ENCODE assay signal across 8 mouse cellular contexts in genomic region chr4:154334699-154335402, GRCm38 (mm10). TPM values are rescaled to one million over a fixed set of nuclear protein-coding genes. Genes with fewer than 3 reads are reported as not detected.
A peak's percentile ranks its signal among the peaks of the same experiment; 100 is the strongest.
DNase-seq lines count a peak whose midpoint lies in the region; ATAC-seq and TF ChIP-seq lines count a peak whose summit lies in the region.

No protein-coding gene starts in this region.

- peak overlapping the region; percentile 39 for H3K9ac ChIP-seq in heart, embryonic 16.5 days (ENCODE audit: low read length)
- peak overlapping the region; percentile 23 for H3K9ac ChIP-seq in liver, adult 2 months (ENCODE audit: low read depth, low read length)
- H3K9ac ChIP-seq in neural tube, embryonic 11.5 days (ENCODE audit: low read length), result no peak overlapping the region

- H3K4me2 ChIP-seq in heart, embryonic 16.5 days (ENCODE audit: low read depth, low read length), result peak overlapping the region; percentile 41
- H3K4me2 ChIP-seq in neural tube, embryonic 11.5 days (ENCODE audit: low read depth), result peak overlapping the region; percentile 18

- H3K79me2 ChIP-seq in liver, adult 2 months (ENCODE audit: control insufficient read depth, insufficient read depth, low read length), result no peaks in the 10 kb centered on the region

- H3K4me3 ChIP-seq in cortical plate, adult 2 months (ENCODE audit: insufficient read depth, low read length), result peak overlapping the region; percentile 35
- H3K4me3 ChIP-seq in heart, embryonic 16.5 days (ENCODE audit: low read length), result peak overlapping the region; percentile 29
- peak overlapping the region; percentile 46 for H3K4me3 ChIP-seq in liver, adult 2 months (ENCODE audit: insufficient read depth, low read depth, low read length)
- H3K4me3 ChIP-seq in neural tube, embryonic 11.5 days (ENCODE audit: low read depth, low read length), result no peak overlapping the region

- ATAC-seq in heart, embryonic 16.5 days (replicated peaks; ENCODE audit: extremely low read depth, insufficient read depth, low FRiP score), result no peak
- ATAC-seq in neural tube, embryonic 11.5 days (ENCODE audit: insufficient read depth, low FRiP score, low TSS enrichment), result no peak

- DNase-seq in CD4-positive helper T cell, adult 2 months (ENCODE audit: low read depth, low spot score), result peak; percentile 75
- DNase-seq in T-cell, adult 2 months (ENCODE audit: low spot score), result peak; percentile 43
- DNase-seq in liver, adult 2 months (ENCODE audit: extremely low read depth, low read depth, low spot score), result peak; percentile 18
- peak; percentile 57 for DNase-seq in neural tube, embryonic 11.5 days (ENCODE audit: low spot score)
- no peak for DNase-seq in left cerebral cortex, adult 8-10 months (ENCODE audit: low spot score in 2 of 2)
- no peak for DNase-seq in frontal cortex, postnatal 25 days (ENCODE audit: low spot score in 2 of 2)

- no peaks in the 10 kb centered on the region for H3K36me3 ChIP-seq in heart, embryonic 16.5 days (ENCODE audit: control insufficient read depth, insufficient read depth)
- no peaks in the 10 kb centered on the region for H3K36me3 ChIP-seq in liver, adult 2 months (ENCODE audit: control insufficient read depth, insufficient read depth, low read length)
- H3K36me3 ChIP-seq in neural tube, embryonic 11.5 days (ENCODE audit: control insufficient read depth, insufficient read depth, low read length), result no peaks in the 10 kb centered on the region

- WGBS in heart, embryonic 16.5 days, result 56% methylated on average over 46 of the region's 48 CpGs
- whole genome bisulfite sequencing in liver, adult 2 months, result 60% methylated on average over 48 of the region's 48 CpGs
- 61% methylated on average over 46 of the region's 48 CpGs for WGBS in neural tube, embryonic 11.5 days

- TF ChIP-seq CTCF in cortical plate, adult 2 months (IDR thresholded peaks at IDR 0.05; ENCODE audit: extremely low read depth, insufficient read depth, low read length), result no peak
- TF ChIP-seq CTCF in liver, adult 2 months (IDR thresholded peaks at IDR 0.05; ENCODE audit: low read depth, low read length), result no peak

- H3K9me3 ChIP-seq in heart, embryonic 16.5 days (replicated peaks; ENCODE audit: control insufficient read depth, low read length), result no peaks in the 10 kb centered on the region
- H3K9me3 ChIP-seq in neural tube, embryonic 11.5 days (ENCODE audit: control insufficient read depth, low read length), result no peaks in the 10 kb centered on the region

- TF ChIP-seq POLR2A in cortical plate, adult 2 months (IDR thresholded peaks at IDR 0.05; ENCODE audit: extremely low read depth, insufficient read depth, low read length), result no peak
- no peak for TF ChIP-seq POLR2A in liver, adult 2 months (IDR thresholded peaks at IDR 0.05; ENCODE audit: extremely low read depth, insufficient read depth, low read length)

- no peaks in the 10 kb centered on the region for H3K27me3 ChIP-seq in heart, embryonic 16.5 days (ENCODE audit: control insufficient read depth, insufficient read depth, low read length)
- no peaks in the 10 kb centered on the region for H3K27me3 ChIP-seq in liver, adult 2 months (ENCODE audit: control insufficient read depth, insufficient read depth, low read length)
- 0 out of 2 replicates have a peak, but pooled peaks cover 4% of the 10 kb centered on the region for H3K27me3 ChIP-seq in neural tube, embryonic 11.5 days (ENCODE audit: control insufficient read depth, insufficient read depth, low read length)

- no peak overlapping the region for H3K27ac ChIP-seq in cortical plate, adult 2 months (ENCODE audit: insufficient read depth, low read length)
- no peak overlapping the region for H3K27ac ChIP-seq in heart, embryonic 16.5 days (ENCODE audit: low read length)
- no peak overlapping the region for H3K27ac ChIP-seq in liver, adult 2 months (replicated peaks; ENCODE audit: insufficient read depth, low read depth, low read length)
- no peak overlapping the region for H3K27ac ChIP-seq in neural tube, embryonic 11.5 days (ENCODE audit: low read depth, low read length)

- peaks cover 3% of the 10 kb centered on the region; the same call in 1 of the 2 replicates for H3K4me1 ChIP-seq in cortical plate, adult 2 months (ENCODE audit: control insufficient read depth, insufficient read depth, low read length)
- peaks cover 33% of the 10 kb centered on the region for H3K4me1 ChIP-seq in heart, embryonic 16.5 days (ENCODE audit: control insufficient read depth, insufficient read depth, low read length)
- H3K4me1 ChIP-seq in liver, adult 2 months (ENCODE audit: control insufficient read depth, insufficient read depth, low read length), result no peaks in the 10 kb centered on the region
- peaks cover 55% of the 10 kb centered on the region for H3K4me1 ChIP-seq in neural tube, embryonic 11.5 days (ENCODE audit: control insufficient read depth, insufficient read depth, low read length)

RNA-seq across cellular contexts. Expression of gene B230104I21Rik, which starts 1.1 kb away (rescaled TPM):
- polyA plus RNA-seq in cortical plate, adult 2 months (2012; rRNA removed), result 0.32 and 0.38 TPM in 2 replicates
- 0.17 TPM in 1 of 2 replicates, not detected in the other for polyA plus RNA-seq in heart, embryonic 16.5 days (2015; fragmentation: Nextera tagmentation; extraction: Ambion mirVana)
- not detected in 2 replicates for total RNA-seq in liver, adult 2 months (2014; rRNA removed)
- polyA plus RNA-seq in liver, adult 2 months (2012; rRNA removed), result not detected in 2 replicates
- 0.27 TPM in 1 of 2 replicates, not detected in the other for polyA plus RNA-seq in neural tube, embryonic 11.5 days (2014; fragmentation: Nextera tagmentation; extraction: Ambion mirVana)
- not detected for total RNA-seq in left cerebral cortex, adult 8-10 months (2022)

RNA-seq across cellular contexts. Expression of gene Arhgef16, which starts 33.4 kb away (rescaled TPM):
- polyA plus RNA-seq in cortical plate, adult 2 months (2012; rRNA removed), result 0.21 and 0.25 TPM in 2 replicates
- polyA plus RNA-seq in heart, embryonic 16.5 days (2015; fragmentation: Nextera tagmentation; extraction: Ambion mirVana), result 4.3 and 5.3 TPM in 2 replicates
- total RNA-seq in liver, adult 2 months (2014; rRNA removed), result 2.4 and 3.5 TPM in 2 replicates
- polyA plus RNA-seq in liver, adult 2 months (2012; rRNA removed), result 2.7 and 3.7 TPM in 2 replicates
- polyA plus RNA-seq in neural tube, embryonic 11.5 days (2014; fragmentation: Nextera tagmentation; extraction: Ambion mirVana), result 2.0 and 3.3 TPM in 2 replicates
- total RNA-seq in left cerebral cortex, adult 8-10 months (2022), result 1 to 10 TPM; 1.1 to 1.6 (median 1.2) TPM

Comparison
In these comparisons a context has a peak if more than half of its experiments do, and no peak if none do; other contexts are left out.
1. DNase-seq: peak in CD4-positive helper T cell, adult 2 months (single experiment), T-cell, adult 2 months (single experiment), liver, adult 2 months (single experiment) and neural tube, embryonic 11.5 days (single experiment); none in left cerebral cortex, adult 8-10 months (0 of 2) and frontal cortex, postnatal 25 days (0 of 2).